ENCODE assay signal across 8 mouse cellular contexts in the genomic region with DNA sequence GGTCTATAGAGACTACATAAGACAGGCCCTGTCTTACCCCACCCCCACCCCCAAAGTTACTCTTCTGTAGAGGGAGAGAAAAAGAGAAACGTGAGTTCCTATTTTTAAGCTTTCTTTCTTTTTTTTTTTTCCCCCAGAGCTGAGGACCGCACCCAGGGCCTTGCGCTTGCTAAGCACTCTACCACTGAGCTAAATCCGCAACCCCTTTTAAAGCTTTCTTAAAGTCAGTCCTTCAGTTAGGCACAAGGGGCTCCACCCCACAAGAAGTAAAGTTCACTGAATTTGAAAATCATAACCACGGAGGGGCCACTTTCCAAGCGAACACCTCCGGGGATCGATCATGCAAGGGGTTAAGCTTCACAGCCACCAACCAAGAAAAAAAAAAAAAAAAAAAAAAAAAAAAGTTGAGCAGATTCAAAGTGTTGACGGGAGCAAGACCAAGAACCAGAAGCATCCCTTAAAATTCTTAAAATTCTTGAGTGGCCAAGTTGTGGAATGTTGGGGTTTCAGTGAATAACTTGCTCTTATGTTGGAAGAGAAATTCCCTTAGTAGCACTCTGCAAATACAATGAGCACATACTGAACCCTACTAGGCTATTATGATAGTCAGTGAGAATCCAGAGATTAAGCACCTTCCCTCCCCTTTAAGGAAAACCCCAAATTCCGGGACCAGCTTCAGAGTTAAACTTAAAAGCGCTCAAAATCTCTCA. TPM values are rescaled to one million over a fixed set of nuclear protein-coding genes. Genes with fewer than 3 reads are reported as not detected.
DNase-seq lines count a peak whose midpoint lies in the region; ATAC-seq lines count a peak whose summit lies in the region.

No protein-coding gene starts in this region.

- H3K27me3 ChIP-seq in heart, embryonic 14.5 days (ENCODE audit: control insufficient read depth, insufficient read depth, low read length): no peaks in the 10 kb centered on the region
- H3K27me3 ChIP-seq in hindbrain, embryonic 12.5 days: no peaks in the 10 kb centered on the region
- no peaks in the 10 kb centered on the region for H3K27me3 ChIP-seq in midbrain, embryonic 10.5 days (ENCODE audit: low read depth, poor library complexity, severe bottlenecking)

- no peaks in the 10 kb centered on the region for H3K9me3 ChIP-seq in heart, embryonic 14.5 days (ENCODE audit: control insufficient read depth, low read length)
- H3K9me3 ChIP-seq in hindbrain, embryonic 12.5 days (replicated peaks): no peaks in the 10 kb centered on the region
- H3K9me3 ChIP-seq in midbrain, embryonic 10.5 days (replicated peaks): no peaks in the 10 kb centered on the region

- WGBS in heart, embryonic 14.5 days: 17% methylated on average over 11 of the region's 11 CpGs
- WGBS in hindbrain, embryonic 12.5 days: 20% methylated on average over 11 of the region's 11 CpGs
- 16% methylated on average over 11 of the region's 11 CpGs for WGBS in midbrain, embryonic 10.5 days

- H3K4me1 ChIP-seq in heart, embryonic 14.5 days (ENCODE audit: control insufficient read depth in 2 of 2, insufficient read depth in 2 of 2, low read length in 2 of 2): peaks cover 2 to 13% of the 10 kb centered on the region in 2 experiments; a peak in 2 of 4 replicates
- H3K4me1 ChIP-seq in hindbrain, embryonic 12.5 days: no peaks in the 10 kb centered on the region
- H3K4me1 ChIP-seq in midbrain, embryonic 10.5 days: peaks cover 15% of the 10 kb centered on the region

- H3K4me2 ChIP-seq in heart, embryonic 14.5 days (ENCODE audit: low read length): peak overlapping the region; percentile 79
- H3K4me2 ChIP-seq in hindbrain, embryonic 12.5 days (replicated peaks): peak overlapping the region; percentile 89

- H3K36me3 ChIP-seq in heart, embryonic 14.5 days (ENCODE audit: control insufficient read depth, insufficient read depth, low read length): no peaks in the 10 kb centered on the region
- H3K36me3 ChIP-seq in hindbrain, embryonic 12.5 days: no peaks in the 10 kb centered on the region
- H3K36me3 ChIP-seq in midbrain, embryonic 10.5 days: no peaks in the 10 kb centered on the region

- intact Hi-C loops in gastrocnemius, postnatal 36 days (cut with DNase I): loop anchor here (5.0 kb wide), 1 partner anchor 68 kb away; a partner anchor contains a TSS

- H3K9ac ChIP-seq in heart, embryonic 14.5 days (ENCODE audit: low read length): peak overlapping the region; percentile 77
- H3K9ac ChIP-seq in hindbrain, embryonic 12.5 days: peak overlapping the region; percentile 71

- no peak for DNase-seq in heart, adult 8-10 months (ENCODE audit: low spot score)
- DNase-seq in NIH3T3 (ENCODE audit: low read depth) (peak; percentile 37), MN1 (ENCODE audit: low spot score) (no peak)
- no peak for DNase-seq in midbrain, embryonic 10.5 days (ENCODE audit: low spot score)
- DNase-seq in gastrocnemius, postnatal 36 days: no peak

- peak overlapping the region in 1 of 2 experiments; percentile 67; a peak in 1 of 4 replicates for H3K27ac ChIP-seq in heart, embryonic 14.5 days (replicated peaks in 1 of 2; ENCODE audit: control insufficient read depth in 1 of 2, insufficient read depth in 1 of 2, low read depth in 2 of 2, low read length in 2 of 2)
- H3K27ac ChIP-seq in hindbrain, embryonic 12.5 days: no peak overlapping the region
- H3K27ac ChIP-seq in midbrain, embryonic 10.5 days (replicated peaks): peak overlapping the region; percentile 87

- ATAC-seq in heart, embryonic 14.5 days (ENCODE audit: insufficient number of reproducible peaks, insufficient read depth, low FRiP score, low read depth): no peak
- ATAC-seq in hindbrain, embryonic 12.5 days (ENCODE audit: low FRiP score): no peak
- no peak for ATAC-seq in cerebellum, adult (ENCODE audit: insufficient number of reproducible peaks, low FRiP score, low TSS enrichment)

- H3K4me3 ChIP-seq in heart, embryonic 14.5 days (ENCODE audit: control insufficient read depth in 1 of 2, insufficient read depth in 1 of 2, low read depth in 1 of 2, low read length in 2 of 2): peak overlapping the region; percentile 80 to 97
- H3K4me3 ChIP-seq in hindbrain, embryonic 12.5 days: peak overlapping the region; percentile 68
- peak overlapping the region; percentile 85 for H3K4me3 ChIP-seq in midbrain, embryonic 10.5 days

RNA-seq across cellular contexts. Expression of a gene that starts 1.1 kb away (rescaled TPM):
- 18.3 and 19.6 TPM in 2 replicates for polyA plus RNA-seq in heart, embryonic 14.5 days (2014; fragmentation: Nextera tagmentation; extraction: Ambion mirVana)
- total RNA-seq in heart, adult 8-10 months (2022): 10 to 100 TPM; 20.5 to 23.6 (median 21.5) TPM
- polyA plus RNA-seq in hindbrain, embryonic 12.5 days (2016; fragmentation: Nextera tagmentation; extraction: Ambion mirVana): 17.2 and 20.2 TPM in 2 replicates
- polyA plus RNA-seq in midbrain, embryonic 10.5 days (2016; fragmentation: Nextera tagmentation; extraction: Ambion mirVana): 21.2 and 22.9 TPM in 2 replicates
- total RNA-seq in gastrocnemius, postnatal 36 days (2021): 10 to 100 TPM; 12.9 to 13.2 TPM

RNA-seq across cellular contexts. Expression of a gene that starts 47.1 kb away (rescaled TPM):
- polyA plus RNA-seq in heart, embryonic 14.5 days (2014; fragmentation: Nextera tagmentation; extraction: Ambion mirVana): not detected in 2 replicates
- total RNA-seq in heart, adult 8-10 months (2022): not detected
- not detected in 2 replicates for polyA plus RNA-seq in hindbrain, embryonic 12.5 days (2016; fragmentation: Nextera tagmentation; extraction: Ambion mirVana)
- not detected in 2 replicates for polyA plus RNA-seq in midbrain, embryonic 10.5 days (2016; fragmentation: Nextera tagmentation; extraction: Ambion mirVana)
- total RNA-seq in gastrocnemius, postnatal 36 days (2021): not detected

RNA-seq across cellular contexts. Expression of a gene that starts 54.9 kb away (rescaled TPM):
- 4.1 and 5.0 TPM in 2 replicates for polyA plus RNA-seq in heart, embryonic 14.5 days (2014; fragmentation: Nextera tagmentation; extraction: Ambion mirVana)
- total RNA-seq in heart, adult 8-10 months (2022): 10 to 100 TPM in 1 of 4 experiments, 1 to 10 TPM in 3; 8.7 to 11.1 (median 8.9) TPM
- polyA plus RNA-seq in hindbrain, embryonic 12.5 days (2016; fragmentation: Nextera tagmentation; extraction: Ambion mirVana): 7.7 and 8.6 TPM in 2 replicates
- polyA plus RNA-seq in midbrain, embryonic 10.5 days (2016; fragmentation: Nextera tagmentation; extraction: Ambion mirVana): 3.6 and 3.7 TPM in 2 replicates
- 1 to 10 TPM; 3.9 to 4.1 TPM for total RNA-seq in gastrocnemius, postnatal 36 days (2021)
